Mouse (Mus musculus): ENCODE measurements around the gene Ccdc125. TPM values are rescaled to one million over a fixed set of nuclear protein-coding genes. Genes with fewer than 3 reads are reported as not detected.
A peak's percentile ranks its signal among the peaks of the same experiment; 100 is the strongest.

Gene Ccdc125
- polyA plus RNA-seq (2015; fragmentation: Nextera tagmentation; extraction: Ambion mirVana): 6.3 and 8.0 TPM in 2 replicates

DNA sequence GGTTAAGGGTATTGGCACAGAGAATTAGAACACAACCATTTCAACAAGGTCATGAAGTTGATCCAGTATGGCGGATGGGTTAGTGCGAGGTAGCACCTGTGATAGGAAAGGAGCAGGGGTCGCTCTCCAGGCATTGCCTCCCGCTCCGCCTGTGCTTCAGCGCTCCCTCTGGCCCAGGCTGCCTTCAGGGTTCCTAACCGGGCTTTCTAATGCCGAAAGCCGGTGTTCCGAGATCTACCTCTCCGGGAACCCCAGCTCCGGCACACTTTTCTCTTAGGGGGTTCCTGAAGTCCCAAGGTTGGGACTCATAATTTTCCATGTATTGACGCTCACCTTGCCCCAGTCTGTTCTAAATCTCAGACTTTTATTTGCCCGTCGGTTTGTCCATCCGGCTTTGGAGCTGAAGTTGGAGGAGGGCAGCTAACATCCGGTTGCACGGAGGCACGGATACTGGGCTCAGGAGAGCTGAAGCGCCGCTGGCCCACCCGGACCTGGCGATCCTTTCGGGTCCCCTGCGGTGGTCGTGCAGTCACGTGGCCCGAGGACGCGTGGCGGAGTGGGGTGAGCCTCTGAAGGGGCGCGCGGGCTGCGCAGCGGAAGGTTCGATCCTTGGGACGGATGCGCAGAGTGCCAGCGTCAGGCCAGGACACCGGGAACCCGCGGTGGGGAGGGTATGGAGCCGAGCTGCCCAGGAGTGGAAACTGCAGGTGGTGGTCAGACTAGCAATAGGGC, at the start of gene Ccdc125:
Gene Ccdc125 (plus strand): TSS at position 427 of the 732 bp plus-strand sequence.
- H3K9me3 ChIP-seq (replicated peaks): no peaks in the 10 kb centered on the region
- H3K4me1 ChIP-seq: 0 out of 2 replicates have a peak, but pooled peaks cover 5% of the 10 kb centered on the region
- WGBS: under 1% methylated on average over 44 of the region's 44 CpGs
- no peaks in the 10 kb centered on the region for H3K27me3 ChIP-seq
- peaks cover 20% of the 10 kb centered on the region for H3K36me3 ChIP-seq
- H3K4me2 ChIP-seq: peak within 1 kb of the TSS; percentile 85
- peak within 1 kb of the TSS; percentile 65 for H3K9ac ChIP-seq
- peak within 1 kb of the TSS; percentile 62 for H3K4me3 ChIP-seq (replicated peaks)
- peak within 1 kb of the TSS; percentile 75 for H3K27ac ChIP-seq
- peak; percentile 92 for ATAC-seq (replicated peaks; ENCODE audit: low FRiP score)

DNA sequence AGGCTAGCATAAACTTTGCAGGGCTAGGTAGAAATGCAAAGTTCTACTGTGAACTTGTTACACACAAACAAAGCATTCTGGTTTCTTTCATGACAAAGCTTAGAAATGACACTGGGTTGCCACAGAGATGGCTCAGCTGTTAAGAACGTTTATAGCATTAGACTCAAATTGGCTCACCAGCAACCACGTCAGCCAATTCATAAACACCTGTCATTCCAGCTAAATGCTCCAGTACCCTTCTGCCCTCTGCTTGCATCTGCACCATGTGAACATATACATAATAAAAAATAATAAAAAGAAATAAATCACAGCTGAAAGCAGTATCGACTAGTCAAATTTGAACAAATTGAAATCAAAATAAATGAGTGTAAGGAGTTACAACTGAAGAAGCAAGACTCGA, 47.3 kb upstream of the Ccdc125 start:
- Histone ChIP-seq H3K4me3 (replicated peaks) (no peak overlapping the region), H3K4me2 (no peak overlapping the region), H3K27me3 (no peaks in the 10 kb centered on the region), H3K36me3 (peaks cover 80% of the 10 kb centered on the region), H3K27ac (no peak overlapping the region), H3K9me3 (replicated peaks) (no peaks in the 10 kb centered on the region), H3K9ac (no peak overlapping the region), H3K4me1 (no peaks in the 10 kb centered on the region)
- 88% methylated on average over 4 of the region's 4 CpGs for WGBS
- ATAC-seq (replicated peaks; ENCODE audit: low FRiP score): no peak

GRCm38 (mm10) chr13:100634106-100634691, 35.3 kb upstream of the Ccdc125 start:
- ATAC-seq (replicated peaks; ENCODE audit: low FRiP score): no peak
- no peak overlapping the region for H3K27ac ChIP-seq
- H3K36me3 ChIP-seq: peaks cover 81% of the 10 kb centered on the region
- no peaks in the 10 kb centered on the region for H3K9me3 ChIP-seq (replicated peaks)
- WGBS: 91% methylated on average over 3 of the region's 3 CpGs
- H3K4me2 ChIP-seq: no peak overlapping the region
- no peaks in the 10 kb centered on the region for H3K27me3 ChIP-seq
- no peak overlapping the region for H3K4me3 ChIP-seq (replicated peaks)
- H3K4me1 ChIP-seq: no peaks in the 10 kb centered on the region
- H3K9ac ChIP-seq: no peak overlapping the region

GRCm38 (mm10) chr13:100642471-100643209, 26.9 kb upstream of the Ccdc125 start:
- WGBS: 89% methylated on average over 4 of the region's 4 CpGs
- no peak overlapping the region for H3K4me3 ChIP-seq (replicated peaks)
- H3K9ac ChIP-seq: no peak overlapping the region
- H3K27me3 ChIP-seq: no peaks in the 10 kb centered on the region
- H3K27ac ChIP-seq: no peak overlapping the region
- ATAC-seq (replicated peaks; ENCODE audit: low FRiP score): no peak
- H3K4me2 ChIP-seq: no peak overlapping the region
- no peaks in the 10 kb centered on the region for H3K4me1 ChIP-seq
- peaks cover 89% of the 10 kb centered on the region for H3K36me3 ChIP-seq
- H3K9me3 ChIP-seq (replicated peaks): no peaks in the 10 kb centered on the region

DNA sequence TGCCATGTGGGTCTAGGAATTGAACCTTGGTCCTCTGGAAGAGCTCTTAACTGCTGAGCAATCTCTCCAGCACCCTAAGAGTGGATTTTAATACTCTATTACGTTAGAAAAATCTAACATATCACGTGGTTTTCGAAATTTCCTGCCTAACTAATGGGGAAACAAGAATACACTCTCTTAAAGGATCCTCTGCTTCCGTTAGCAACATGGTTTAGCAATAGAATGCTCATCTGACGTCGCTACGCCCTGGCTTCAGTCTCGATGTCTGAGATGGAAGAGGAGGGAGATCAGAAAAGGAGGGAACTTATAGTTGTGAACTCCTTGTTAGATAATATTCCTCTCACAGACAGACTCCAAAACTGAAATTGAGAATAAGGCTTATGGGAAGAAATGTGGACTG, 21.3 kb upstream of the Ccdc125 start:
- Histone ChIP-seq H3K27ac (no peak overlapping the region), H3K27me3 (no peaks in the 10 kb centered on the region), H3K4me1 (peaks cover 11% of the 10 kb centered on the region), H3K4me2 (no peak overlapping the region), H3K9me3 (replicated peaks) (no peaks in the 10 kb centered on the region), H3K4me3 (replicated peaks) (no peak overlapping the region), H3K9ac (no peak overlapping the region), H3K36me3 (peaks cover 47% of the 10 kb centered on the region)
- ATAC-seq (replicated peaks; ENCODE audit: low FRiP score): no peak
- WGBS: 95% methylated on average over 8 of the region's 8 CpGs

DNA sequence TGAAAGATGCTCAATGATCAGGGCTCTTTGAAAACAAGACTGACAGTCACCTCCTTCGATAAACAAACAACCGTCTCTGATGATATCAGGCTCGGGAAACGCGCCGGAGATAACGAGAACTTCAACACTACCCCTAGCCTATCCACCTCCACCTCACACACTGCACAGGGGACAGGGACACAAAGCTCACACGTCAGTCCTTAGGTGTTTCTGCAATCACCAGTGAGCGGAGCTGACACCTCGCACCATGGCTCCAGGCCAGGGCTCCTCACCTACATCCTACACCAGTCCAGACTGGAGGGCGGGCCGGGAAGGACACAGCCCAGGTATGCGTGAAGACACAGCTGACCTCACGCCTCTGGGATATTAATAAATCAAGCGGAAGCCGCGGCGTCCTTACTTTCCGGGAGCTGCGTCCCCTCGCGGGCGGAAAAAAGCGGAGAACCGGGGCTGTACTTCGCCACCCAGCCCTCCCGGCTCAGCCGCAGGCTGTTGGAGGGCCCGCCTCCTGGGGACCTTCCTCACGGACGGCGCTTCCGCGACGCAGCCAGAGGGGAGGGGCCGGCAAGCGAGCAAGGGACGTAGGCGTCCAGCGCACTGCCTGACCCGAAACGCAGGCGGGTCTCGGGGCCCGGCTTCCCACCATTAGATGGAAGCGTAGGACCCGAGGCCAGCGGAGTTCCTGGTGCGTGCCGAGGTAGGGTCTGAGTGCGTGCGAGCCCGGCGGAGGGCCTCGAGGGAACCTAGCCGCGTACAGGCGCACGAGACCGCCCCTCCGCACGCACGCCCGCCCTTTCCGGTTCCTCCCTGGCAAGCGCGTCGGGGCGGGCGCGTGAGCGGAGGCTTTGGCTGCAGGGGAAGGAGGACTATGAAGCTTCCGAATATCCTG, 18.7 kb upstream of the Ccdc125 start, which contains the start of the genes Ak6 and Rad17:
Gene Ak6 (plus strand): TSS at position 430 of the 889 bp plus-strand sequence.
Gene Rad17 (minus strand): TSS at position 502 of the 889 bp plus-strand sequence.
- Histone ChIP-seq H3K36me3 (peaks cover 32% of the 10 kb centered on the region), H3K27me3 (no peaks in the 10 kb centered on the region), H3K9me3 (replicated peaks) (no peaks in the 10 kb centered on the region), H3K9ac (peak within 1 kb of the TSS; percentile 88), H3K27ac (peak within 1 kb of the TSS; percentile 96), H3K4me1 (peaks cover 11% of the 10 kb centered on the region), H3K4me2 (peak within 1 kb of the TSS; percentile 81), H3K4me3 (replicated peaks) (peak within 1 kb of the TSS; percentile 98)
- under 1% methylated on average over 61 of the region's 73 CpGs for WGBS
- peak; percentile 98 for ATAC-seq (replicated peaks; ENCODE audit: low FRiP score)

- H3K9ac ChIP-seq: peak within 1 kb of the TSS; percentile 88
- peak; percentile 74; the same call in 1 of the 2 replicates for ATAC-seq (replicated peaks; ENCODE audit: low FRiP score)
- 1% methylated on average over 63 of the region's 63 CpGs for WGBS
- H3K27me3 ChIP-seq: no peaks in the 10 kb centered on the region
- peak within 1 kb of the TSS; percentile 96 for H3K27ac ChIP-seq
- peak within 1 kb of the TSS; percentile 98 for H3K4me3 ChIP-seq (replicated peaks)
- H3K36me3 ChIP-seq: peaks cover 30% of the 10 kb centered on the region
- H3K9me3 ChIP-seq (replicated peaks): no peaks in the 10 kb centered on the region
- peak within 1 kb of the TSS; percentile 81 for H3K4me2 ChIP-seq
- H3K4me1 ChIP-seq: peaks cover 11% of the 10 kb centered on the region
Measured at GRCm38 (mm10) chr13:100651439-100652186, 17.9 kb upstream of the Ccdc125 start, which contains the start of gene Taf9. Gene Taf9, plus strand, starts transcription at chr13:100651579.

DNA sequence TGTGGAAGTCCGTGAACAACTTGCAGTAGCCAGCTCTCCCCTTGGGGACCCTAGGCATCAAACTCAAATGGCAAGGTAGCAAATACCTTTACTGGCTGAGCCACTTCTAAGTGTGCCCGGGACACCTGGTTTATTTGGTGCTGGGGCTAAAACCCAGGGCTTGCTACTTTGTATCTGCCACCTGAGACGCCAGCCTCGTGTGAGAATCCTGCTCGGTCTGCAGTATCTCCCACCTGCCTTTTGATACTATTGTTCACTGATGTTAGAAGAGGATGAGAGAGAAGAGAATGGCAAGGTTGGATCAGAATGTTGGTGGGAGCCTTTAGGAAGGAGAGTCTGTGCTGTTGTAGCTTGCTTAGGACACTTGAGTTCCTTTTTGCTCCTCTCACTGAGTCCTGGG, 11.4 kb upstream of the Ccdc125 start:
- H3K27ac ChIP-seq: no peak overlapping the region
- ATAC-seq (replicated peaks; ENCODE audit: low FRiP score): no peak
- peaks cover 30% of the 10 kb centered on the region for H3K36me3 ChIP-seq
- no peaks in the 10 kb centered on the region for H3K9me3 ChIP-seq (replicated peaks)
- no peak overlapping the region for H3K4me2 ChIP-seq
- H3K4me1 ChIP-seq: no peaks in the 10 kb centered on the region
- no peaks in the 10 kb centered on the region for H3K27me3 ChIP-seq
- WGBS: 95% methylated on average over 5 of the region's 5 CpGs
- no peak overlapping the region for H3K4me3 ChIP-seq (replicated peaks)
- no peak overlapping the region for H3K9ac ChIP-seq

DNA sequence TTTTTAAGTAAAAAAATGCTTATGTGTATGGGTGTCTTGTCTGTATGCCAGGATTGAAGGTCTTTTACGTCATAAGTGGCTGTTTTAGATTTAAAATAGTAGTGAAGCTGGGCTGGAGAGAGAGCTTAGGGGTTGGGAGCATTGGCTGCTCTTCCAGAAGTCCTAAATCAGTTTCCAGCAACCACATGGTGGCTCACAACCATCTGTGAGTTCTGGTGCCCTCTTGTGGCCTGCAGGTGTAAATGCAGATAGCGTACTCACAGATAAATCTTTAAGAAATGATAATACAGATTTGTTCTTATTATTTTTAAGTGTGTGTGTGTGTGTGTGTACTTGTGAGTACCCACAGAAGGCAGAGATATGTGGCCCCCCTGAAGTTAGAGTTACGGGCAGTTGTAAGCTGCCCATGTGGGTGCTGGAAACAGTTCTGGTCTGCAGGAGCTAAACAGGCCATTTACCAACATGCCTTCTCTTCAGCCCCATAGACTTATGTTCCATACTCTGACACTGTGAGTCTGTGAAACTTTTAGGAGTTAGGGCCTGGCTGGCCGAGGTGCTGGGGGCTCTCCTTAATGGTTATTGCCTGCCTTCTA, 9.6 kb upstream of the Ccdc125 start:
- Histone ChIP-seq H3K4me2 (no peak overlapping the region), H3K4me3 (replicated peaks) (no peak overlapping the region), H3K36me3 (peaks cover 38% of the 10 kb centered on the region), H3K9me3 (replicated peaks) (no peaks in the 10 kb centered on the region), H3K27ac (no peak overlapping the region), H3K27me3 (no peaks in the 10 kb centered on the region), H3K9ac (no peak overlapping the region), H3K4me1 (no peaks in the 10 kb centered on the region)
- 0 out of 2 replicates have a peak, but pooled peaks have one; percentile 36 for ATAC-seq (replicated peaks; ENCODE audit: low FRiP score)
- WGBS: 36% methylated on average over 4 of the region's 4 CpGs

GRCm38 (mm10) chr13:100670181-100670741, 744 bp downstream of the Ccdc125 start:
- 0 out of 2 replicates have a peak, but pooled peaks cover 5% of the 10 kb centered on the region for H3K4me1 ChIP-seq
- H3K27ac ChIP-seq: peak overlapping the region; percentile 75; the same call in 1 of the 2 replicates
- no peaks in the 10 kb centered on the region for H3K27me3 ChIP-seq
- H3K4me3 ChIP-seq (replicated peaks): peak overlapping the region; percentile 62
- H3K36me3 ChIP-seq: peaks cover 18% of the 10 kb centered on the region
- peak overlapping the region; percentile 85 for H3K4me2 ChIP-seq
- 44% methylated on average over 9 of the region's 9 CpGs for WGBS
- no peak overlapping the region for H3K9ac ChIP-seq
- ATAC-seq (replicated peaks; ENCODE audit: low FRiP score): no peak
- H3K9me3 ChIP-seq (replicated peaks): no peaks in the 10 kb centered on the region

Data from kidney, embryonic 15.5 days (tissue).